In genomic region chr6:115924829-115925228, GRCm38 (mm10) we compare ENCODE assay signal across 16 mouse cellular contexts. TPM values are rescaled to one million over a fixed set of nuclear protein-coding genes. Genes with fewer than 3 reads are reported as not detected.
DNase-seq lines count a peak whose midpoint lies in the region; ATAC-seq and TF ChIP-seq lines count a peak whose summit lies in the region.
"Had no signal": no experiment of that assay in that cellular context is flagged by ENCODE, and none has a peak within 500 bp of the region (broad histone marks: within the 10 kb centered on the region; RNA-seq: fewer than 3 reads in every experiment).

No protein-coding gene starts in this region.

- peaks cover 18% of the 10 kb centered on the region for H3K4me1 ChIP-seq in heart, postnatal 0 days (ENCODE audit: control insufficient read depth, insufficient read depth)

- H3K9me3 ChIP-seq in heart, postnatal 0 days (replicated peaks; ENCODE audit: control insufficient read depth, low read length): no peaks in the 10 kb centered on the region
- H3K9me3 ChIP-seq: embryonic facial prominence, embryonic 15.5 days had no signal

- TF ChIP-seq EP300 in heart, postnatal 0 days (IDR thresholded peaks at IDR 0.05; ENCODE audit: low read depth): no peak

- H3K4me2 ChIP-seq in heart, postnatal 0 days (ENCODE audit: low read depth, low read length): no peak overlapping the region
- H3K4me2 ChIP-seq: embryonic facial prominence, embryonic 15.5 days had no signal

- no peak for TF ChIP-seq CTCF in heart, postnatal 0 days (IDR thresholded peaks at IDR 0.05; ENCODE audit: low read depth)

- no peak for DNase-seq in heart, postnatal 0 days (ENCODE audit: low spot score)
- no peak for DNase-seq in heart, postnatal 36 days
- peak; percentile 40 for DNase-seq in NIH3T3 (ENCODE audit: low read depth)
- peak; percentile 54 for DNase-seq in embryo, embryonic 10 days (ENCODE audit: low spot score)
- peak; percentile 58 for DNase-seq in lung, postnatal 10 days
- no peak for DNase-seq in gastrocnemius, adult 18-20 months (ENCODE audit: low spot score)
- DNase-seq in right cerebral cortex, postnatal 14 days: no peak
- DNase-seq: cerebellum, adult 11-12 months; forebrain, postnatal 0 days; layer of hippocampus, adult 9-11 months; right cerebral cortex, postnatal 25 days had no signal

- intact Hi-C loops in heart, postnatal 36 days (cut with DNase I): no loop called here

- no peak overlapping the region for H3K9ac ChIP-seq in heart, postnatal 0 days (replicated peaks; ENCODE audit: low read depth, low read length)
- H3K9ac ChIP-seq: embryonic facial prominence, embryonic 15.5 days; forebrain, postnatal 0 days had no signal

- H3K27me3 ChIP-seq in heart, postnatal 0 days (ENCODE audit: control insufficient read depth, insufficient read depth, low read length): no peaks in the 10 kb centered on the region
- H3K27me3 ChIP-seq: embryonic facial prominence, embryonic 15.5 days had no signal

- ATAC-seq in heart, postnatal 0 days (ENCODE audit: insufficient read depth, low read depth): peak; percentile 71
- ATAC-seq: forebrain, postnatal 0 days; inflammation-experienced regulatory T-cells, adult 6 months had no signal

- H3K4me3 ChIP-seq in heart, postnatal 0 days (ENCODE audit: low read depth, low read length): no peak overlapping the region
- H3K4me3 ChIP-seq: embryonic facial prominence, embryonic 15.5 days had no signal

- no peak overlapping the region for H3K27ac ChIP-seq in heart, postnatal 0 days (ENCODE audit: low read depth)
- H3K27ac ChIP-seq: embryonic facial prominence, embryonic 15.5 days had no signal

- 42% methylated on average over 6 of the region's 6 CpGs for WGBS in heart, postnatal 0 days

- H3K36me3 ChIP-seq in heart, postnatal 0 days (replicated peaks; ENCODE audit: control insufficient read depth, insufficient read depth, low read length): no peaks in the 10 kb centered on the region
- H3K36me3 ChIP-seq: embryonic facial prominence, embryonic 15.5 days had no signal

RNA-seq across cellular contexts. Expression of gene Rho, which starts 6.7 kb away (rescaled TPM):
- 1.3 TPM in 1 of 2 replicates, not detected in the other for total RNA-seq in heart, postnatal 0 days (2014; rRNA removed; ENCODE audit: low replicate concordance)
- 0.04 TPM in 1 of 2 replicates, not detected in the other for polyA plus RNA-seq in heart, postnatal 0 days (2015; fragmentation: Nextera tagmentation; extraction: Ambion mirVana)
- total RNA-seq in heart, postnatal 36 days (2021): not detected
- total RNA-seq in gastrocnemius, adult 18-20 months (2021): under 1 TPM in 1 of 2 experiments, not detected in 1; 0.05 TPM
- polyA plus RNA-seq: forebrain, postnatal 0 days had no signal

RNA-seq across cellular contexts. Expression of gene H1foo, which starts 19.9 kb away (rescaled TPM):
- total RNA-seq in heart, postnatal 0 days (2014; rRNA removed; ENCODE audit: low replicate concordance): not detected in 2 replicates
- not detected in 2 replicates for polyA plus RNA-seq in heart, postnatal 0 days (2015; fragmentation: Nextera tagmentation; extraction: Ambion mirVana)
- total RNA-seq in heart, postnatal 36 days (2021): not detected
- not detected for total RNA-seq in gastrocnemius, adult 18-20 months (2021)
- total RNA-seq: forebrain, postnatal 0 days had no signal
- polyA plus RNA-seq: embryonic facial prominence, embryonic 15.5 days; forebrain, postnatal 0 days; inflammation-experienced regulatory T-cells, adult 6 months; limb, embryonic 11.5 days; stomach, embryonic 14.5 days; urinary bladder, adult 2 months had no signal

Comparison
In these comparisons a context has a peak if more than half of its experiments do, and no peak if none do; other contexts are left out.
1. DNase-seq: peak in NIH3T3 (single experiment), embryo, embryonic 10 days (single experiment) and lung, postnatal 10 days (single experiment); none in heart, postnatal 0 days (single experiment), heart, postnatal 36 days (0 of 2), gastrocnemius, adult 18-20 months (single experiment) and right cerebral cortex, postnatal 14 days (single experiment).